Mouse (Mus musculus) forebrain, postnatal 0 days (tissue): ENCODE measurements around the gene Shld2. TPM values are rescaled to one million over a fixed set of nuclear protein-coding genes. Genes with fewer than 3 reads are reported as not detected.
A peak's percentile ranks its signal among the peaks of the same experiment; 100 is the strongest.

Experiments
- ATAC-seq: fragments of 200-750 bp; cut with Nextera tagmentation; 2 replicates; pipeline ENCODE4 v1.8.0; 2017; ENCODE audit warnings: mild to moderate bottlenecking, moderate library complexity
- DNase-seq: peaks from one replicate; pipeline ENCODE4 v3.0.0-alpha.2; 2015
- H3K27ac ChIP-seq: fragments of 300-500 bp; sonication (generic); 2 replicates; pipeline ENCODE4 v1.5.1; 2014; ENCODE audit warnings: low read depth, mild to moderate bottlenecking, antibody characterized with exemption, low read length, moderate library complexity, mixed read lengths
- H3K27me3 ChIP-seq: fragments of 300-500 bp; sonication (generic); 2 replicates; pipeline ENCODE4 v1.6.1; 2014; ENCODE audit warnings: mild to moderate bottlenecking, low read length, mixed read lengths; ENCODE audit not compliant: insufficient read depth
- H3K36me3 ChIP-seq: fragments of 300-500 bp; sonication (generic); 2 replicates; pipeline ENCODE4 v1.6.1; 2014; ENCODE audit warnings: mild to moderate bottlenecking, moderate library complexity; ENCODE audit not compliant: insufficient read depth
- H3K4me1 ChIP-seq: fragments of 300-500 bp; sonication (generic); 2 replicates; pipeline ENCODE4 v1.6.1; 2014; ENCODE audit warnings: antibody characterized with exemption; ENCODE audit not compliant: insufficient read depth
- H3K4me2 ChIP-seq: fragments of 300-500 bp; sonication (generic); 2 replicates; pipeline ENCODE4 v1.6.1; 2014; ENCODE audit warnings: low read depth, mild to moderate bottlenecking, moderate library complexity
- H3K4me3 ChIP-seq: fragments of 300-500 bp; sonication (generic); 2 replicates; pipeline ENCODE4 v1.5.1; 2014; ENCODE audit warnings: low read depth, low read length, mixed read lengths
- H3K9ac ChIP-seq: fragments of 300-500 bp; sonication (generic); 2 replicates; pipeline ENCODE4 v1.6.1; 2014; ENCODE audit warnings: mild to moderate bottlenecking
- H3K9me3 ChIP-seq: fragments of 300-500 bp; sonication (generic); 2 replicates; pipeline ENCODE4 v1.6.1; 2016; ENCODE audit warnings: low read length
- CTCF ChIP-seq: sonication (generic); IDR thresholded peaks from 2 replicates; pipeline ENCODE4 v1.5.1; 2016; ENCODE audit warnings: antibody characterized with exemption, control low read depth, low read depth
- WGBS: fragments of 180-500 bp; shearing (Covaris S2); extraction: QIAGEN DNeasy Blood & Tissue Kit; methylation state at CpG from one replicate; pipeline ENCODE4 v1.1.7; 2014; 5-methylcytosine and 5-hydroxymethylcytosine counted together
- polyA plus RNA-seq: library from polyadenylated mRNA; unstranded; fragments of >200 nt; fragmentation: Nextera tagmentation; extraction: Ambion mirVana; gene quantifications from 2 replicates; pipeline ENCODE4 v1.2.1, GENCODE M21; 2015
- total RNA-seq: library from RNA; depleted of rRNA; stranded (reverse); fragments of >200 nt; gene quantifications from 2 replicates; pipeline ENCODE4 v1.2.3, GENCODE M21; 2014; rRNA removed

The Shld2 gene
- total and polyA plus RNA-seq, 2 experiments from 2014 or later, result 7.6 to 22.0 TPM

DNA sequence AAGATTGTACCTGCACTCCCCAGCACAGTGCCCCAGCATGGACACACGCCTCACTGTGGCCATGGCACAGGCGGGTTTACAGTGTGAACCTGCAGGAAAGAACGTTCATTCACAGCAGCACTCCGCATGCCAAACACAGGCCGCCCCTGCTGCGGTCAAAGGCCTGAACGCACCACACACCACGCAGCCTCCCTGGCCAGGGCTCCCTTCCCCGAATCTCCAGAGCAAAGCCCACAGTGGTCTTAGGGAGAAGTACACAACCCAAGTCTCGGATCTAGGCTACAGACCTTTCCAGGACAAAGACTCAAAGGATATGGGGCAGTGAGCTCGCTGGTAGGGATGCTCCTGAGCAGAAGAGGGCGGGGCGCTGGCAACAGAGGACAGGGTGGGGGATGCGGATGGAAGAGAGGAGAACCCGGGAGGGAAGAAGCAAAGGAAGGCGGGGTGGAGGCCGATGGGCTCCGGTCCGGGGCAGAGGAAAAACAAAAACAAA, 109.5 kb downstream of the Shld2 start:
- under 1% methylated on average over 19 of the region's 19 CpGs for WGBS
- peak overlapping the region; percentile 84 for H3K9ac ChIP-seq
- no peaks in the 10 kb centered on the region for H3K36me3 ChIP-seq
- no peaks in the 10 kb centered on the region for H3K27me3 ChIP-seq
- no peaks in the 10 kb centered on the region for H3K9me3 ChIP-seq
- peak; percentile 68 for DNase-seq
- peak overlapping the region; percentile 71 for H3K4me2 ChIP-seq
- peak; percentile 89 for ATAC-seq
- peak overlapping the region; percentile 76 for H3K4me3 ChIP-seq
- peaks cover 7% of the 10 kb centered on the region; the same call in 1 of the 2 replicates for H3K4me1 ChIP-seq
- H3K27ac ChIP-seq, result peak overlapping the region; percentile 79
- peak; percentile 34; the same call in 1 of the 2 replicates for TF ChIP-seq CTCF

GRCm38 (mm10) chr14:34196706-34197105, 113.6 kb downstream of the Shld2 start:
- no peak overlapping the region for H3K9ac ChIP-seq
- peaks cover 7% of the 10 kb centered on the region; the same call in 1 of the 2 replicates for H3K4me1 ChIP-seq
- no peak for TF ChIP-seq CTCF
- H3K36me3 ChIP-seq, result peaks cover 20% of the 10 kb centered on the region
- H3K4me2 ChIP-seq, result no peak overlapping the region
- H3K4me3 ChIP-seq, result no peak overlapping the region
- DNase-seq (no peak), ATAC-seq (no peak)
- H3K27ac ChIP-seq, result no peak overlapping the region
- 42% methylated on average over 4 of the region's 4 CpGs for WGBS
- no peaks in the 10 kb centered on the region for H3K9me3 ChIP-seq
- no peaks in the 10 kb centered on the region for H3K27me3 ChIP-seq

DNA sequence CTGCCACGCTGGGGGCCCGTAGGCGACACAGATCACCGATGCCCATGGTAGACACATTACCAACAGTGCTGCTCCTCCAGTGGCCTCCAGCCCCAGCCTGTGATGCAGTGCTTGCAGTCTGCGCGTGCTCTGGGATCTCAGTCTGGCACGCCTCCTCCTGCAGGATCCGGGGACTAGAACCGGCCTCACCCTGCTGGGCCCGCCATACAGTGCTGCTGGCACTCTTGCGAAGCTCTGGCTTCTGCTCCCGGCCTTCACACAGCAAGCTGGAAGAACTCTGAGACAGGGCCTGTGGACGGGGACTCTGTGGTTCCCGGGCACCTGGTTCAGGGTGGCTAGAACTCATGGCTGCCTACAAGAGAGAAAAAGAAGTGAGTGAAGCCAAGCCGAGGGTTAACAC, 114.8 kb downstream of the Shld2 start:
- no peak overlapping the region for H3K9ac ChIP-seq
- no peaks in the 10 kb centered on the region for H3K27me3 ChIP-seq
- no peak overlapping the region for H3K4me2 ChIP-seq
- ATAC-seq (no peak), DNase-seq (no peak)
- no peak for TF ChIP-seq CTCF
- 91% methylated on average over 15 of the region's 15 CpGs for WGBS
- H3K27ac ChIP-seq, result no peak overlapping the region
- H3K9me3 ChIP-seq, result no peaks in the 10 kb centered on the region
- peaks cover 7% of the 10 kb centered on the region; the same call in 1 of the 2 replicates for H3K4me1 ChIP-seq
- no peak overlapping the region for H3K4me3 ChIP-seq
- H3K36me3 ChIP-seq, result peaks cover 20% of the 10 kb centered on the region

DNA sequence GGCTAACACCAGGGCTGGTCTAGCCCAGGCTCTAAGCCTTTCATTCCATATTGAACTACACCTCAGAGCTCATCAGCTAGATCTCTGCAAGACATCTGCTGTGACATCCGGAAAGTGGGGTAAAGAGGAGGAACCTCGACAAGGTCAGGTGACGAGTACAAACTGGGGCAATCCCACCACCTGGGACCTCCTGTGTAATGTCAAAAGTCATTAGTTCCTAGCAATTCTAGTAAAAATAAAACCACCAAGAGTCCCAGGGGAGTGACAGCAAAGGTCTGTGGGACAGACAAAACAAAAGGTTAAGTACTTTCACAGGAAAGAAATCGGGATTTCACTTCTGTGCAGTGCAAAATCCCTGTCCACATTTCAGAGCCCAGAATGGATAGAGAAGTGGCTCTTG, 116.4 kb downstream of the Shld2 start:
- Histone ChIP-seq H3K4me1 (no peaks in the 10 kb centered on the region), H3K9ac (no peak overlapping the region), H3K9me3 (no peaks in the 10 kb centered on the region), H3K27me3 (no peaks in the 10 kb centered on the region), H3K4me3 (no peak overlapping the region), H3K4me2 (no peak overlapping the region), H3K36me3 (peaks cover 20% of the 10 kb centered on the region), H3K27ac (no peak overlapping the region)
- 87% methylated on average over 4 of the region's 4 CpGs for WGBS
- DNase-seq, result no peak
- TF ChIP-seq CTCF, result no peak
- no peak for ATAC-seq

- Histone ChIP-seq H3K4me3 (no peak overlapping the region), H3K4me1 (no peaks in the 10 kb centered on the region), H3K36me3 (peaks cover 18% of the 10 kb centered on the region), H3K27ac (no peak overlapping the region), H3K9ac (no peak overlapping the region), H3K9me3 (no peaks in the 10 kb centered on the region), H3K4me2 (no peak overlapping the region), H3K27me3 (no peaks in the 10 kb centered on the region)
- ATAC-seq (no peak), DNase-seq (no peak)
- WGBS, result 81% methylated on average over 7 of the region's 7 CpGs
- TF ChIP-seq CTCF, result no peak
These were observed 119.9 kb downstream of the Shld2 start for GRCm38 (mm10) chr14:34190361-34190760.

DNA sequence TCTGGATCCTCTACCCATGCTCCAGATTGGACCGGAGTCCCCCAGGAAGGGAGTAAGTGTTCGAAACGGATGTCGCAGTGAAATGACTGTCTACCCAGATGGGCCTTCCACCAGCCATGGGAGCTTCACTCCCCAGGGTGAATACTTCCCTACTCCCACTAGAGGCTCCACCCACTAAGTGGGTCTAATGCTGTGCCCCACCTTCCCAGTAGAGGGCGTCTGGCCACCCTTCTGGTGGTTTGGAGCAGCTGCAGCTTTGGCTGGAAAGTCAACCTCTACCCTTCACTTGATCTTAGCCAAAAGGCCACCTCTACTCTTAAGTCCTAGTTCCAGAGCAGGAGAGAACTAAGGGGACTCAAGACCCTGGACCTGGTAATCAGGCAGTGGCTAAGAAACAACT, 121.7 kb downstream of the Shld2 start:
- Histone ChIP-seq H3K27ac (no peak overlapping the region), H3K4me2 (no peak overlapping the region), H3K9me3 (no peaks in the 10 kb centered on the region), H3K4me3 (no peak overlapping the region), H3K9ac (no peak overlapping the region), H3K27me3 (no peaks in the 10 kb centered on the region), H3K36me3 (peaks cover 5% of the 10 kb centered on the region; the same call in 1 of the 2 replicates), H3K4me1 (no peaks in the 10 kb centered on the region)
- ATAC-seq, result no peak
- DNase-seq, result no peak
- TF ChIP-seq CTCF, result peak; percentile 57
- WGBS, result 72% methylated on average over 5 of the region's 5 CpGs

Other genes with a start within 250 kb of the Shld2 start
- gene Anxa8, start 224.5 kb downstream of the Shld2 start, total RNA-seq, result 0.14 and 0.54 TPM in 2 replicates
- gene Anxa8, start 224.5 kb downstream of the Shld2 start, polyA plus RNA-seq, result 0.40 and 0.63 TPM in 2 replicates
- gene A630023A22Rik, start 207.7 kb downstream of the Shld2 start, total RNA-seq, result not detected in 2 replicates
- not detected in 2 replicates for gene A630023A22Rik, start 207.7 kb downstream of the Shld2 start, polyA plus RNA-seq
- gene Npy4r, start 158.0 kb downstream of the Shld2 start, total RNA-seq, result 0.08 and 0.19 TPM in 2 replicates
- gene Npy4r, start 158.0 kb downstream of the Shld2 start, polyA plus RNA-seq, result 0.05 and 0.10 TPM in 2 replicates
- gene Gprin2, start 108.8 kb downstream of the Shld2 start, total RNA-seq, result 23.3 and 26.0 TPM in 2 replicates
- gene Gprin2, start 108.8 kb downstream of the Shld2 start, polyA plus RNA-seq, result 6.9 and 8.0 TPM in 2 replicates
- 1.0 and 1.5 TPM in 2 replicates for gene Syt15, start 90.9 kb downstream of the Shld2 start, total RNA-seq
- 0.35 and 0.65 TPM in 2 replicates for gene Syt15, start 90.9 kb downstream of the Shld2 start, polyA plus RNA-seq
- gene Glud1, start 234 bp upstream of the Shld2 start, total RNA-seq, result 179 and 182 TPM in 2 replicates
- gene Glud1, start 234 bp upstream of the Shld2 start, polyA plus RNA-seq, result 96.4 and 114 TPM in 2 replicates
- not detected in 2 replicates for gene Fam25c, start 44.9 kb upstream of the Shld2 start, total RNA-seq
- not detected in 2 replicates for gene Fam25c, start 44.9 kb upstream of the Shld2 start, polyA plus RNA-seq
- gene Sncg, start 64.3 kb upstream of the Shld2 start, total RNA-seq, result 1.0 and 2.1 TPM in 2 replicates
- 2.5 and 3.9 TPM in 2 replicates for gene Sncg, start 64.3 kb upstream of the Shld2 start, polyA plus RNA-seq
- gene Mmrn2, start 65.0 kb upstream of the Shld2 start, total RNA-seq, result 3.8 and 4.7 TPM in 2 replicates
- gene Mmrn2, start 65.0 kb upstream of the Shld2 start, polyA plus RNA-seq, result 2.4 and 2.7 TPM in 2 replicates
- gene Bmpr1a, start 192.8 kb upstream of the Shld2 start, total RNA-seq, result 52.2 and 54.8 TPM in 2 replicates
- 12.7 and 15.9 TPM in 2 replicates for gene Bmpr1a, start 192.8 kb upstream of the Shld2 start, polyA plus RNA-seq
- not detected in 2 replicates for gene 9230112D13Rik, start 212.3 kb upstream of the Shld2 start, total RNA-seq
- not detected in 2 replicates for gene 9230112D13Rik, start 212.3 kb upstream of the Shld2 start, polyA plus RNA-seq